Mouse (Mus musculus): ENCODE results near the gene Rasgrp1. TPM values are rescaled to one million over a fixed set of nuclear protein-coding genes. Genes with fewer than 3 reads are reported as not detected.

The Rasgrp1 gene
- total RNA-seq, 2 experiments from 2014 or later = 0.10 TPM; not detected in 1

DNA sequence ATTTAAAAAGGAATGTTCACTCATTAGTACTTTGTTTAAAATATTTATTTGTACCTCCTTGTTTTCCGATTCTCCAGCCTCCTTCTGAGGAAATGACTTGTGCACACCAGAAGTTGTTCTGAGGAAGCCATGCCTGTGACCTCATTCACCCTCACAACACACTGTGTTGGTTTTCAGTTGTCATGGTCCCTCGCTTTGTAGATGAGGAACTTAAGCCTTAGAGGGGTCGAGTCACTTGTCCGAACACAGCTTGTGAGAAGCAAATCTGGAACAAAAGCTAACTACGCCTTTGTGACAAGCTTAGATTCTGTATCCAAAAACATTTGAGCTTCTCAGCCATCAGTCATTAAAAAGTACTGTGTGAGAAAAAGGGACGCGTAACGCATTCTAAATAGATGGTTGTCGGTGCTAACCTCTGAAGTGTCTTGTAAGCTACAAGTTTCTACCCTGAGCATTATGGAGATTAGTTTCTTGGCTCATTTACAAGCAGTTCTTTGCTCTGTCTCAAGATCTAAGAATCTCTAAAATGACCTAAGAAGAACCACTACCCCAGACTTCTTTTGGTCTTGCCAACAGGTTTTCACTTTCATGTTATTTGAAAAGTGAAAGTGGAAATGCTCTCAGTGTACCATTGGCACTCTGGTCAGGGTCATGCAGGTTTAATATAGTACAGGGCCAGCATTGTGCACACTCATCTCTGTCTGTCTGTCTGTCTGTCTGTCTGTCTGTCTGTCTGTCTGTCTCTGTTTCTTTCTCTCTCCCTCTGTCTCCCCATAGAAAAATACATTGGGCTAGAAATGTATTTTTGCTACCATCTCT is 9.7 kb upstream of the Rasgrp1 start:
- intact Hi-C loops (cut with DNase I) = no loop called here
- H3K27ac ChIP-seq = no peak overlapping the region
- H3K4me3 ChIP-seq = no peak overlapping the region
- no peak for TF ChIP-seq CTCF (IDR thresholded peaks at IDR 0.05)
- DNase-seq = no peak

DNA sequence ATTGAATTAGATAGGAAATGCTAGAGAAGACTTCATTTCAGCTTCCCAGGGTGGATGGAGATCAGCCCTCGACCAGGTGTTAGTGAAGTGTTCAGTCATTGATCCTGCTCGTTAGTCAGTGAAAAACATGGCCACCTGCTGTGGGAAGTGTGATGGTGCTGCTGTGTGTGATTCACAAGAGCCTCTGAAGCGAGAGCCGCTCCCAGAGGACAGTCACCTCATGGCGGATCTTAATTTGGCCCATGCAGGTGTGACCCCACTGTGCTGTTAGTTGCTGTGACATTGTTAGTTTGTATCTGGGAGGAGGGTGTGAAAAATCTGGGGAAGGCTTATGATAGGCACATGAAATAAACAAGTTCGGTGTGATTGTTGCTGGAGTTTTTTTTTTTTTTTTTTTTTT is 7.3 kb upstream of the Rasgrp1 start:
- H3K27ac ChIP-seq = no peak overlapping the region
- TF ChIP-seq CTCF (IDR thresholded peaks at IDR 0.05) = no peak
- no peak overlapping the region for H3K4me3 ChIP-seq
- no peak for DNase-seq
- intact Hi-C loops (cut with DNase I) = no loop called here

DNA sequence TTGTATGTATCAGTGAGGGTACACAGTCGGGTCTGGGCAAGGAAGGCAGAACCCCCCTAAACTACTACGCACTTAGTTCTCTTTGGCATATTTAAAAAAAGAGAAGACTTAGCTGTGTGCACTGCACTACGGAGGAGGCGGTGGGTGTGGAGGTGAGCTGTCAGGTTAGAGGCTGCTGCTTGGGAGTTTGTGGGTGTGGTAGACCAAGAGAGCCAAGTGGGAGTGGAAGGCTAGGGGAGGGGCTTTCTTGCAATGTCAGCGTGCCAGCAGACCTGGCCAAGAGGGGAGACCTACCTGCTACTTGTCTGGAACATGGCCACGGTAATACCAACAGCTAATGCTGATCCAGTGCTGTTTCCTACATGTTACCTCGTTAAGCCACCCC is 431 bp upstream of the Rasgrp1 start:
- H3K4me3 ChIP-seq = no peak overlapping the region
- intact Hi-C loops (cut with DNase I) = loop anchor here (5.0 kb wide), 1 partner anchor 69 kb away; no protein-coding TSS in a partner anchor
- H3K27ac ChIP-seq = no peak overlapping the region
- no peak for DNase-seq
- TF ChIP-seq CTCF (IDR thresholded peaks at IDR 0.05) = no peak

DNA sequence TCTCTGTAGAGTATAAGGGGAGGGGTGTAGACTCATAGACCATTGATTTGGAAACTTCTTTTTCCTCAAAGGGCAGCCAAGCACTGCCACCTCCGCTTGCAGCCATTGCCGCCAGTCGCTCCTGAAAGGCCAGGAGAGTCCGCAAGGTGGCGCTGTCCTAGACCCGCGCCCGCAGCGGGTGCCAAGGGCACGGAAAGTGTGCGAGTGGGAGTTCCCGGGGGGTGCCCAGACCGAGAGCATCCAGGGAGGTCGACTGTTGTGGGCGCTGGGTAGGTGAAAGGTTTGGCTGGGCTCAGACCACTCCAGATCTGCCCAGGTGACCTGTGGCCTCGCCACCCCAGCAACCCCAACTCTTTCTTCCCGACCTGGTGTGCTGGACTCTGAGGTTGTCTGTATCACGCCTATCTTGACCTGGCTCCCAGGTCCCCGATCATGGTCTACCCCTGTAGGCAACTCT is 683 bp downstream of the Rasgrp1 start:
- no peak overlapping the region for H3K27ac ChIP-seq
- intact Hi-C loops (cut with DNase I) = loop anchor here (5.0 kb wide), 1 partner anchor 70 kb away; no protein-coding TSS in a partner anchor
- DNase-seq = peak; percentile 69
- TF ChIP-seq CTCF (IDR thresholded peaks at IDR 0.05) = peak; percentile 66
- peak overlapping the region; percentile 67 for H3K4me3 ChIP-seq

DNA sequence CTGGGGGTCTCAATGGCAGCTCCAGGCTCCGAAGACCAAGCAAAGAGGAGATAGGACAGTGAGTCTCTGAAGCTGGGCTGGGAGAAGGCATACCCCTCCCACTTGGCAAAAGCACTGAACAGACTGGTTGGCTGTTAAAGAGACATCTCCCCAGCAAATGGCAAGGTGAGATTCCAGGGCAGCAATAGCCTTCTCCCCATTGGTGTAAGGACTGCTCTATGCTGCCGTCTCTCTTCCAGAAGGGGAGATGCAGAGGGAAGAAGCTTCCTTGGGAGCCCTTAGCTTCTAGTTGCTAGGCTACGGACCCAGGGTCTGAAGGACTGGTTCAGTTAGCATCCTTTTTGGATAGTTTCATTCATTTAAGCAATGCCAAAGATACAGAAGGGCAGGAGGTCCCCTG is 4.3 kb downstream of the Rasgrp1 start:
- Histone ChIP-seq H3K4me3 (no peak overlapping the region), H3K27ac (no peak overlapping the region)
- no peak for TF ChIP-seq CTCF (IDR thresholded peaks at IDR 0.05)
- intact Hi-C loops (cut with DNase I) = no loop called here
- no peak for DNase-seq

DNA sequence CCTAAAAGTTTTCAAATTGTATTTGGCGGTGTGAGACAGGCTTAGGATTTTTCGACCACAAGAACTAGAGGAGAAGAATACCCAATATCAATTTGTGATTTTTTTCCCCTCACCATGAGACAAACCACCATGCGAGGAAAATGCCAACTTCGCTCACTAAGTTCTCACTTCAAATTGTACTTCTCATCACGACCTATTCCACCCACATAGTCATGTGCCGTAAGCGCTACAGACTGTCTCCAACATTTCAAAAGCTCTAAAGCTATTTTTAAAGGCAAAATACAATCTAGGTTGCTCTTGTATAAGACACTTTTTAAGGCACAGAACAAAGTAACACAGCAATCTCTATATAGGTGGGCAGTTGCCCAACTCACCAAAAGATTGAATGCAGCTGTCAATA is 4.9 kb downstream of the Rasgrp1 start:
- intact Hi-C loops (cut with DNase I) = no loop called here
- H3K4me3 ChIP-seq = no peak overlapping the region

DNA sequence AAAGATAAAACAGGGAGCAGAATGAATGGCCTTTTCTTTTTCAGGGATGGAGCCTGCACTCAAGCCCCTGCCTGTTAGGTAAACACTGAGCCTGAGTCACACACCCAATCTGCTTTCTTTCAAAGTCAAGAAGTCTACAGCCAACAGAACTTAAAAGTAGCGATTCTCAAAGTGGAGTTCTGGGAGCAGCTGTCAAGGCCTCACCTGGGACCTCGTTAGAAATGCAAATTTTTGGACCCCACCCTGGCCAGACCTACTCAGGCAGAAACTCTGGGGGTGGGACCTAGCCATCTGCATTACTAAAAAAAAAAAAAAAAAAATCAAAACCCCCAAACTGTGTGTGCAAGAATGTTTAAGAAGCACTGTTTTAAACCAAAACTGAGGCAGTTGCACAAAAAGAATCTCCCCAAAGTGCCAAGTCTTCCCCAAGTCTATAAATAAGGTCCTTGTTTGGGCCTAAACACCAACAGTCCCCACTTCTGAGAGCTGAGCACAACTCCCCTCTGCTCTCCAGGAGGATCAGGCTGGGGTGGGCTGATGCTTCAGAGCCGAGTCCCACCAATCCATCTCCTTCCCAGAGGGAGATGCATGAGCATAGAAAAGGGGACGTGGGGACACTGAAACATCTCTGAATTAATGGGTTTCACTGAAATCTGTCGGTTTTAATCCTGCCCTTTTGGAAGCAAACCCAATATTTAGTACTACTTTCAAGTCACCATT is 5.7 kb downstream of the Rasgrp1 start:
- H3K4me3 ChIP-seq = no peak overlapping the region
- TF ChIP-seq CTCF (IDR thresholded peaks at IDR 0.05) = no peak
- intact Hi-C loops (cut with DNase I) = no loop called here
- no peak for DNase-seq
- no peak overlapping the region for H3K27ac ChIP-seq

More for the DNA sequence above, 4.9 kb downstream of the Rasgrp1 start:
- no peak for DNase-seq
- H3K27ac ChIP-seq = no peak overlapping the region
- no peak for TF ChIP-seq CTCF (IDR thresholded peaks at IDR 0.05)

DNA sequence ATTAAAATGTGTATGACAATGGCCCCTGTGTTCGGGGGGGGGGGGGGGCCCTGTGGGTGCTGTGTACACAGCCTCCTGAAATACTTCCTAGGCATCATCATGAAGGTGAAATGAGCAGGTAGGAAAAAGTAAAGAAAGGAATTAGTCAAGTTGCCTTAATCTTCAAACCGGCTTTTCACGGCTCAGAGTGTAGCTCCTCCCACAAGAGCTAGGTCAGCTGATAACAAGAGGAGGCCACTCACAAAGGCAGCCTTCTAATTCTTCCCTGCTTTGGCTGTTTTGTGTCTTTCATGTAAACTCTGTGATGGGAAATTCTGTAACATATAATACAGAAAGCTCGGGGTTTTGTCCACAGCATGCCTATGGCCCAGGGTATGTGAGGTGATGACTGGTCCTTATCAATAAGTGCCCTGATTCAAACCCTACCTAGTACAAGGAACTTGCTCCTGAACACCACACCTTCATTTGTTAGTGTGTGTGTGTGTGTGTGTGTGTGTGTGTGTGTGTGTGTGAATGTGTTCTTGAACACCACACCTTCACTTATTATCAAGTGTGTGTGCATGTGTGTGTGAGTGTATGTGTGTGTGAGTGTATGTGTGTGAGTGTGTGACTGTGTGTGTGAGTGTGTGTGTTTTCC is 7.1 kb downstream of the Rasgrp1 start:
- no peak overlapping the region for H3K27ac ChIP-seq
- H3K4me3 ChIP-seq = no peak overlapping the region
- TF ChIP-seq CTCF (IDR thresholded peaks at IDR 0.05) = no peak
- intact Hi-C loops (cut with DNase I) = no loop called here
- no peak for DNase-seq

DNA sequence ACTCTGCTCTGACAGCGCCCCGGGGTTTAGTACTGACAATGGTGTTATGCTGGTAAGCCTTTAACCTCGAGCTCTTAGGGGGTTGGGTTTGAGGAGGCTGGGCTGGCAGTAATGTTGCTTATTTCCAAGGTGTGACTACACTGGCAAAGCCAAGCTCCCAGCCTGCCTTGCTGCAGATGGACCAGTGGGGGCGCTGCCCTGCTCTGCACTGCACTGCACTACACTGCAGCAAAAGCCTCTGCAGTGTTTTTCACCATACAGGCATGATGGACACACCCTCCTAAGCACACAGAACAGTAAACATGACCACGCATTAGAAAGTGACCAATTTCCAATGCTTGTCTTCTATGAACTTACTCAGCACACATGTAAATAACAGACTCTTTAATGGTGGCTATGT is 11.2 kb downstream of the Rasgrp1 start:
- no peak for TF ChIP-seq CTCF (IDR thresholded peaks at IDR 0.05)
- intact Hi-C loops (cut with DNase I) = no loop called here
- H3K4me3 ChIP-seq = no peak overlapping the region
- H3K27ac ChIP-seq = no peak overlapping the region
- DNase-seq = no peak

DNA sequence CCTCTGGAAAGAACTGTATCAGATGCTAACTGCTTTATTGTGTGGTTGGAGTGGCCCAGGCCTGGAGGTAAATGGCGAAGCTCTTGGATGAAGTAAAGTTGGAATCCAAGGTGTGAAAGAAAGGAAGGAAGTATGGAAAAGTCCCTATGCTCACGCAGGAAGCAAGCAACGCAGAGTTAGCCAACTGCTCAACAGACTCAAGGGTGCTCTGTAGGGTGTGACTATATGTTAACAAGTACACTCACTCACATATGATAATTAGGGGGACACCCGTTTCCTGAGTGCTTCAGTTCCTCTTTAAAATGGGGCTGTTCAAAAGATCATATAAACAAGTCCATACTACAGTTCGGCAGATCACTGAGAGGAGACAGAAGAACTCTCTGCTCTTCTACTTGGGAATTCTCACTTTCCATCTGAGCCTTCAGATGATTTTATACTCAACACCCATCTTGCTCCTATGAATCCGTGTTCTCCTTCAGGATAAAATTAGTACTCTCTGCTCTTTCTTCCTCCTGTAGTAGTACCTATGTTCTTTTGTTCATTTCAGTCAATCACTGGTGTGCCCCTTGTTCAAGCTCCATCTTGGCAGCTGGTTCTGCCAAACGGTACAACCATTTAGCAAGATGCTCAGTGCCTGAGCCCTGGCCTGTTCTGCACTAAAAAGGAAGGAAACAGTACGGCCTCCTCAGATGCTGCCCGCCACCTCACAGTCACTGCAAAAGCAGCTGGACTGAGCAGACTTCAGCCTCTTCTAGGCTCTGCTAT is 14.1 kb downstream of the Rasgrp1 start:
- DNase-seq = no peak
- no peak for TF ChIP-seq CTCF (IDR thresholded peaks at IDR 0.05)
- intact Hi-C loops (cut with DNase I) = no loop called here
- Histone ChIP-seq H3K27ac (no peak overlapping the region), H3K4me3 (no peak overlapping the region)

DNA sequence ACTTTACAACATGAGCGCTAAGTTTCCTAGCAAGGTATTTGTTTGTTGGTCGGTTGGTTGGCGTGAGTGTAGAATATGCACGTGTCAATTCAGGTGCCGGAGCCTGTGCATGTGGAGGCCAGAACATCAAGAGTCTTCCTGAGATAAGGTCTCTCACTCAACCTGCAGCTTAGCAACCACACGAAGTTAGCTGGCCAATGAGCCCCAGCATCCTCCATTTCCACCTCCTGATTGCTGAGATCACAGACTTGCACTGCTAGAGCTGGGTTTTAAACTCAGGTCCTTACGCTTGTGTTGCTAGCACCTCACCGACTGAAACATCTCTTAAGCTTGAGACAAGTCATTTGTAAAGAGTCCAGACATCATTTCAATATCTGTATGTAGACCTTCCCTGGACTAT is 20.4 kb downstream of the Rasgrp1 start:
- no peak for TF ChIP-seq CTCF (IDR thresholded peaks at IDR 0.05)
- no peak for DNase-seq
- intact Hi-C loops (cut with DNase I) = no loop called here
- H3K27ac ChIP-seq = no peak overlapping the region
- no peak overlapping the region for H3K4me3 ChIP-seq

DNA sequence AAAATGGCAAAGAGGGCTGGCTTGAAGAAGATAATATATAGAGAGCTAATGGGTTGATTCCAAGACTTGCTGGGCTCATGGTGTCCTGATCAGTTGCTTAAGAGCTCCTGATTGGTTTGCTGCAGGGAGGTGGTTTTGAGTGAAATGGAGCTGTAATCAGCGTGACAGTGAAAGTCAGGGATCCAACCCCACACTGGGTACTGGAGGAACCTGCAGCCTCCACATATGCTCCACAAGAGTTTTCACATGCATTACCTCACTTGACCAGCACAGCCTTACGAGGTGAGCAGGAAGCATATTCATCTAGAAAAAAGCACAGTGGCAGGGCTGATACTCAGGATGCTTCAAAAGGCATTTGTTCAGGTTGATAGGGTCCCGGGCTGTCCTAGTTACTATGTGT is 21.6 kb downstream of the Rasgrp1 start:
- intact Hi-C loops (cut with DNase I) = no loop called here
- no peak for DNase-seq
- no peak for TF ChIP-seq CTCF (IDR thresholded peaks at IDR 0.05)
- H3K27ac ChIP-seq = no peak overlapping the region
- H3K4me3 ChIP-seq = no peak overlapping the region
